ENCODE assay signal across 9 mouse cellular contexts in the genomic region with DNA sequence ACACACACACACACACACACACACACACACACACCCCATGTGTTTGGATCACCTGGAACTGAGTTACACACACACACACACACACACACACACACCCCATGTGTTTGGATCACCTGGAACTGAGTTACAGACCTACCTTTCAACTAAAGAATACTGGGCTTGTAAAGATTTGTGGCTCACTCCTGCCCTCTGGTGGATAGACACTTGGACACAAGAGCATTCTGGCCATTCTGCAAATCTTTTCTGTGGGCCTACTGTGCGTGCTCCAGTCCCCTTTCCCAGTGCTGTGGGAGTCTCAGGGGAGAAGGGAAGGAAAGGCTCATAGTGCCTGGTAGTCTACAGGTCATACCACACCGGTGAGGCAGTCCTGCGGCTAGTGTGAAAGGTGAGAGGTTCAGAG. TPM values are rescaled to one million over a fixed set of nuclear protein-coding genes. Genes with fewer than 3 reads are reported as not detected.
DNase-seq lines count a peak whose midpoint lies in the region; ATAC-seq and TF ChIP-seq lines count a peak whose summit lies in the region.
"Had no signal": no experiment of that assay in that cellular context is flagged by ENCODE, and none has a peak within 500 bp of the region (broad histone marks: within the 10 kb centered on the region; RNA-seq: fewer than 3 reads in every experiment).

No protein-coding gene starts in this region.

- no peaks in the 10 kb centered on the region for H3K9me3 ChIP-seq in intestine, embryonic 15.5 days
- H3K9me3 ChIP-seq in neural tube, embryonic 11.5 days (ENCODE audit: control insufficient read depth, low read length): no peaks in the 10 kb centered on the region

- DNase-seq in layer of hippocampus, adult 18-20 months (ENCODE audit: low spot score in 2 of 2): peak; percentile 47 to 78
- no peak for DNase-seq in layer of hippocampus, adult 9-10 months (ENCODE audit: low spot score)
- peak; percentile 83 for DNase-seq in R1 (ENCODE audit: low read depth, low spot score)
- peak; percentile 60 for DNase-seq in embryo, embryonic 9.5 days (ENCODE audit: extremely low spot score)
- DNase-seq in liver, adult 2 months (ENCODE audit: extremely low read depth, low read depth, low spot score): peak; percentile 51
- peak; percentile 63 for DNase-seq in neural tube, embryonic 11.5 days (ENCODE audit: low spot score)
- peak; percentile 83 for DNase-seq in thymus, postnatal 4 days

- H3K27ac ChIP-seq in intestine, embryonic 15.5 days: no peak overlapping the region
- H3K27ac ChIP-seq in liver, adult 2 months (replicated peaks; ENCODE audit: insufficient read depth, low read depth, low read length): no peak overlapping the region
- H3K27ac ChIP-seq in neural tube, embryonic 11.5 days (ENCODE audit: low read depth, low read length): no peak overlapping the region

- 0 out of 2 replicates have a peak, but pooled peaks cover 2% of the 10 kb centered on the region for H3K4me1 ChIP-seq in intestine, embryonic 15.5 days (replicated peaks)
- no peaks in the 10 kb centered on the region for H3K4me1 ChIP-seq in liver, adult 2 months (ENCODE audit: control insufficient read depth, insufficient read depth, low read length)
- H3K4me1 ChIP-seq in neural tube, embryonic 11.5 days (ENCODE audit: control insufficient read depth, insufficient read depth, low read length): no peaks in the 10 kb centered on the region

- no peak for TF ChIP-seq POLR2A in liver, adult 2 months (IDR thresholded peaks at IDR 0.05; ENCODE audit: extremely low read depth, insufficient read depth, low read length)

- H3K27me3 ChIP-seq in intestine, embryonic 15.5 days (replicated peaks): no peaks in the 10 kb centered on the region
- no peaks in the 10 kb centered on the region for H3K27me3 ChIP-seq in liver, adult 2 months (ENCODE audit: control insufficient read depth, insufficient read depth, low read length)
- H3K27me3 ChIP-seq in neural tube, embryonic 11.5 days (ENCODE audit: control insufficient read depth, insufficient read depth, low read length): no peaks in the 10 kb centered on the region

- H3K4me3 ChIP-seq in intestine, embryonic 15.5 days (replicated peaks): no peak overlapping the region
- no peak overlapping the region for H3K4me3 ChIP-seq in liver, adult 2 months (ENCODE audit: insufficient read depth, low read depth, low read length)
- no peak overlapping the region for H3K4me3 ChIP-seq in neural tube, embryonic 11.5 days (ENCODE audit: low read depth, low read length)
- H3K4me3 ChIP-seq: myocyte had no signal

- peaks cover 42% of the 10 kb centered on the region for H3K36me3 ChIP-seq in intestine, embryonic 15.5 days
- peaks cover 10% of the 10 kb centered on the region for H3K36me3 ChIP-seq in liver, adult 2 months (ENCODE audit: control insufficient read depth, insufficient read depth, low read length)
- H3K36me3 ChIP-seq in neural tube, embryonic 11.5 days (ENCODE audit: control insufficient read depth, insufficient read depth, low read length): peaks cover 19% of the 10 kb centered on the region

- 50% methylated on average over 3 of the region's 3 CpGs for WGBS in intestine, embryonic 15.5 days
- 57% methylated on average over 3 of the region's 3 CpGs for WGBS in liver, adult 2 months
- 54% methylated on average over 3 of the region's 3 CpGs for WGBS in neural tube, embryonic 11.5 days

- no peaks in the 10 kb centered on the region for H3K79me2 ChIP-seq in liver, adult 2 months (ENCODE audit: control insufficient read depth, insufficient read depth, low read length)

- ATAC-seq in intestine, embryonic 15.5 days: peak; percentile 35
- ATAC-seq in neural tube, embryonic 11.5 days (ENCODE audit: insufficient read depth, low FRiP score, low TSS enrichment): peak; percentile 48; the same call in 1 of the 2 replicates

- TF ChIP-seq CTCF in liver, adult 2 months (IDR thresholded peaks at IDR 0.05; ENCODE audit: low read depth, low read length): peak; percentile 57

- H3K4me2 ChIP-seq in intestine, embryonic 15.5 days (replicated peaks): no peak overlapping the region
- H3K4me2 ChIP-seq in neural tube, embryonic 11.5 days (ENCODE audit: low read depth): no peak overlapping the region

- H3K9ac ChIP-seq in intestine, embryonic 15.5 days: no peak overlapping the region
- H3K9ac ChIP-seq in liver, adult 2 months (ENCODE audit: low read depth, low read length): no peak overlapping the region
- no peak overlapping the region for H3K9ac ChIP-seq in neural tube, embryonic 11.5 days (ENCODE audit: low read length)

RNA-seq across cellular contexts. Expression of gene Tyk2, which starts 6.2 kb away (rescaled TPM):
- 10 to 100 TPM; 13.5 to 15.3 TPM for total RNA-seq in layer of hippocampus, adult 18-20 months (2021)
- polyA plus RNA-seq in intestine, embryonic 15.5 days (2015; fragmentation: Nextera tagmentation; extraction: Ambion mirVana): 13.6 and 15.7 TPM in 2 replicates
- 9.3 and 16.4 TPM in 2 replicates for total RNA-seq in liver, adult 2 months (2014; rRNA removed)
- polyA plus RNA-seq in liver, adult 2 months (2012; rRNA removed): 18.2 and 21.0 TPM in 2 replicates
- polyA plus RNA-seq in neural tube, embryonic 11.5 days (2014; fragmentation: Nextera tagmentation; extraction: Ambion mirVana): 8.6 and 9.2 TPM in 2 replicates

RNA-seq across cellular contexts. Expression of gene Cdc37, which starts 12.6 kb away (rescaled TPM):
- total RNA-seq in layer of hippocampus, adult 18-20 months (2021): 100 to 1,000 TPM; 163 TPM
- 276 and 280 TPM in 2 replicates for polyA plus RNA-seq in intestine, embryonic 15.5 days (2015; fragmentation: Nextera tagmentation; extraction: Ambion mirVana)
- total RNA-seq in liver, adult 2 months (2014; rRNA removed): 27.4 and 36.0 TPM in 2 replicates
- polyA plus RNA-seq in liver, adult 2 months (2012; rRNA removed): 41.2 and 41.8 TPM in 2 replicates
- polyA plus RNA-seq in neural tube, embryonic 11.5 days (2014; fragmentation: Nextera tagmentation; extraction: Ambion mirVana): 319 and 341 TPM in 2 replicates

RNA-seq across cellular contexts. Expression of gene Pde4a, which starts 28.3 kb away (rescaled TPM):
- total RNA-seq in layer of hippocampus, adult 18-20 months (2021): 10 to 100 TPM; 83.4 to 86.6 TPM
- 6.0 and 6.8 TPM in 2 replicates for polyA plus RNA-seq in intestine, embryonic 15.5 days (2015; fragmentation: Nextera tagmentation; extraction: Ambion mirVana)
- 1.0 and 1.5 TPM in 2 replicates for total RNA-seq in liver, adult 2 months (2014; rRNA removed)
- polyA plus RNA-seq in liver, adult 2 months (2012; rRNA removed): 1.9 and 3.5 TPM in 2 replicates
- 5.4 and 7.5 TPM in 2 replicates for polyA plus RNA-seq in neural tube, embryonic 11.5 days (2014; fragmentation: Nextera tagmentation; extraction: Ambion mirVana)

RNA-seq across cellular contexts. Expression of gene Raver1, which starts 45.4 kb away (rescaled TPM):
- total RNA-seq in layer of hippocampus, adult 18-20 months (2021): 10 to 100 TPM; 32.9 TPM
- 64.5 and 66.5 TPM in 2 replicates for polyA plus RNA-seq in intestine, embryonic 15.5 days (2015; fragmentation: Nextera tagmentation; extraction: Ambion mirVana)
- total RNA-seq in liver, adult 2 months (2014; rRNA removed): 1.8 and 5.3 TPM in 2 replicates
- polyA plus RNA-seq in liver, adult 2 months (2012; rRNA removed): 19.6 and 22.1 TPM in 2 replicates
- 88.4 and 90.7 TPM in 2 replicates for polyA plus RNA-seq in neural tube, embryonic 11.5 days (2014; fragmentation: Nextera tagmentation; extraction: Ambion mirVana)

RNA-seq across cellular contexts. Expression of gene Gm38431, which starts 45.4 kb away (rescaled TPM):
- total RNA-seq in layer of hippocampus, adult 18-20 months (2021): 1 to 10 TPM; 2.2 to 2.7 TPM
- polyA plus RNA-seq in intestine, embryonic 15.5 days (2015; fragmentation: Nextera tagmentation; extraction: Ambion mirVana): 1.0 and 2.4 TPM in 2 replicates
- total RNA-seq in liver, adult 2 months (2014; rRNA removed): 2.0 and 2.5 TPM in 2 replicates
- polyA plus RNA-seq in liver, adult 2 months (2012; rRNA removed): 3.4 and 5.8 TPM in 2 replicates
- 2.7 and 2.8 TPM in 2 replicates for polyA plus RNA-seq in neural tube, embryonic 11.5 days (2014; fragmentation: Nextera tagmentation; extraction: Ambion mirVana)
